Mouse (Mus musculus) liver, postnatal 0 days (tissue): ENCODE measurements at regions not wholly inside any gene's neighbourhood (a gene's known extent, or its start where the extent isn't known, plus 50 kb on each side); places are given as distances from the start of the nearest gene placed in this dataset.

Experiments used
- CTCF ChIP-seq: sonication (generic); IDR thresholded peaks from 2 replicates; pipeline ENCODE4 v1.5.1; 2016; ENCODE audit warnings: antibody characterized with exemption, low read depth
- EP300 ChIP-seq: IDR thresholded peaks from 2 replicates; pipeline ENCODE4 v1.6.1; 2016; ENCODE audit warnings: antibody characterized with exemption, low read depth, mild to moderate bottlenecking

GRCm38 (mm10) chr9:87346278-87346882, 91.0 kb upstream of the Cep162 start:
- TF ChIP-seq CTCF (no peak), EP300 (no peak)
